Mouse (Mus musculus) limb, embryonic 11.5 days (tissue): ENCODE results near the gene Vps13c. TPM values are rescaled to one million over a fixed set of nuclear protein-coding genes. Genes with fewer than 3 reads are reported as not detected.

Experiments
- ATAC-seq: fragments of 200-750 bp; cut with Nextera tagmentation; 2 replicates; pipeline ENCODE4 v1.8.0; 2017; ENCODE audit warnings: low read depth; ENCODE audit not compliant: insufficient number of reproducible peaks, low FRiP score, low TSS enrichment
- DNase-seq: peaks from one replicate; pipeline ENCODE4 v3.0.0-alpha.2; 2015; ENCODE audit warnings: low spot score
- H3K27ac ChIP-seq: fragments of 300-500 bp; sonication (generic); replicated peaks from 2 replicates; pipeline ENCODE4 v1.5.1; 2014; ENCODE audit warnings: low read depth, mild to moderate bottlenecking, low read length
- H3K27me3 ChIP-seq: fragments of 300-500 bp; sonication (generic); 2 replicates; pipeline ENCODE4 v1.6.1; 2014; ENCODE audit warnings: mild to moderate bottlenecking, low read length, mixed read lengths; ENCODE audit not compliant: control insufficient read depth, insufficient read depth
- H3K36me3 ChIP-seq: fragments of 300-500 bp; sonication (generic); 2 replicates; pipeline ENCODE4 v1.6.1; 2014; ENCODE audit warnings: mild to moderate bottlenecking, low read length, moderate library complexity, mixed read lengths; ENCODE audit not compliant: control insufficient read depth, insufficient read depth
- H3K4me1 ChIP-seq: fragments of 300-500 bp; sonication (generic); 2 replicates; pipeline ENCODE4 v1.6.1; 2014; ENCODE audit warnings: low read length, mixed read lengths; ENCODE audit not compliant: control insufficient read depth, insufficient read depth
- H3K4me2 ChIP-seq: fragments of 300-500 bp; sonication (generic); 2 replicates; pipeline ENCODE4 v1.6.1; 2014; ENCODE audit warnings: low read depth, mild to moderate bottlenecking, moderate library complexity; ENCODE audit not compliant: severe bottlenecking
- H3K4me3 ChIP-seq: fragments of 300-500 bp; sonication (generic); 2 replicates; pipeline ENCODE4 v1.5.1; 2014; ENCODE audit warnings: low read depth, low read length
- H3K9ac ChIP-seq: fragments of 300-500 bp; sonication (generic); 2 replicates; pipeline ENCODE4 v1.6.1; 2014; ENCODE audit warnings: mild to moderate bottlenecking, low read length
- H3K9me3 ChIP-seq: fragments of 300-500 bp; sonication (generic); 2 replicates; pipeline ENCODE4 v1.6.1; 2016; ENCODE audit warnings: low read length; ENCODE audit not compliant: control insufficient read depth
- WGBS: fragments of 180-500 bp; shearing (Covaris S2); extraction: QIAGEN DNeasy Blood & Tissue Kit; methylation state at CpG from one replicate; pipeline ENCODE4 v1.1.7; 2014; 5-methylcytosine and 5-hydroxymethylcytosine counted together
- polyA plus RNA-seq: library from polyadenylated mRNA; unstranded; fragments of >200 nt; fragmentation: Nextera tagmentation; extraction: Ambion mirVana; gene quantifications from 2 replicates; pipeline ENCODE4 v1.2.1, GENCODE M21; 2014

Vps13c gene
- polyA plus RNA-seq, 1 experiment from 2014 or later, result 4.6 TPM

GRCm38 (mm10) chr9:67973451-67973850 is 133.3 kb downstream of the Vps13c start:
- H3K9me3 ChIP-seq, result no peaks in the 10 kb centered on the region
- no peak overlapping the region for H3K4me3 ChIP-seq
- 43% methylated on average over 6 of the region's 6 CpGs for WGBS
- H3K4me1 ChIP-seq, result no peaks in the 10 kb centered on the region
- H3K4me2 ChIP-seq, result no peak overlapping the region
- no peak overlapping the region for H3K9ac ChIP-seq
- no peaks in the 10 kb centered on the region for H3K36me3 ChIP-seq
- no peak overlapping the region for H3K27ac ChIP-seq
- DNase-seq (peak; percentile 51), ATAC-seq (no peak)
- no peaks in the 10 kb centered on the region for H3K27me3 ChIP-seq

- Histone ChIP-seq H3K27ac (no peak overlapping the region), H3K9me3 (no peaks in the 10 kb centered on the region), H3K4me1 (no peaks in the 10 kb centered on the region), H3K36me3 (no peaks in the 10 kb centered on the region), H3K27me3 (no peaks in the 10 kb centered on the region), H3K9ac (no peak overlapping the region), H3K4me2 (no peak overlapping the region), H3K4me3 (no peak overlapping the region)
- 94% methylated on average over 9 of the region's 9 CpGs for WGBS
- no peak for ATAC-seq
- DNase-seq, result no peak
Measured at GRCm38 (mm10) chr9:67975491-67975890, 135.3 kb downstream of the Vps13c start.

DNA sequence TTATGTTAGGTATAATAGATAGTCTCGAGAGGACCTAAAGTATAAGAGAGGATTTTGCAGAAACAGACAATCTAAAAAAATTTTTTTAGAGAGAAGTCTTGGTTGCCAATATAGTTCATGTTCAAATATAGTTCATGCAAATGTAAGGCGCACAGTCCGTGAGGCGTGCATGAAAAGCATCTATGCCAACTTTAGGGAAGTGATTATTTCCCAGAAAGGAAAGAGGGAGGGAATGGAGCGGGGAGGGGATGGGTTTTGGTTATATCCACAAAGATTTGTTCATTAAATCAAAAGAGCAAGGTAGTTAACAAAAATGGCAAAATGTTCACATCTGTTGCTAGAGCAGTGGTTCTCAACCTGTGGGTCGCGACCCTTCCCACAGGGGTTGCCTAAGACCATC is 166.4 kb downstream of the Vps13c start:
- no peaks in the 10 kb centered on the region for H3K36me3 ChIP-seq
- no peak overlapping the region for H3K9ac ChIP-seq
- no peak overlapping the region for H3K27ac ChIP-seq
- no peak overlapping the region for H3K4me3 ChIP-seq
- H3K4me1 ChIP-seq, result no peaks in the 10 kb centered on the region
- H3K4me2 ChIP-seq, result no peak overlapping the region
- 94% methylated on average over 7 of the region's 7 CpGs for WGBS
- H3K27me3 ChIP-seq, result no peaks in the 10 kb centered on the region
- ATAC-seq (no peak), DNase-seq (no peak)
- H3K9me3 ChIP-seq, result no peaks in the 10 kb centered on the region

DNA sequence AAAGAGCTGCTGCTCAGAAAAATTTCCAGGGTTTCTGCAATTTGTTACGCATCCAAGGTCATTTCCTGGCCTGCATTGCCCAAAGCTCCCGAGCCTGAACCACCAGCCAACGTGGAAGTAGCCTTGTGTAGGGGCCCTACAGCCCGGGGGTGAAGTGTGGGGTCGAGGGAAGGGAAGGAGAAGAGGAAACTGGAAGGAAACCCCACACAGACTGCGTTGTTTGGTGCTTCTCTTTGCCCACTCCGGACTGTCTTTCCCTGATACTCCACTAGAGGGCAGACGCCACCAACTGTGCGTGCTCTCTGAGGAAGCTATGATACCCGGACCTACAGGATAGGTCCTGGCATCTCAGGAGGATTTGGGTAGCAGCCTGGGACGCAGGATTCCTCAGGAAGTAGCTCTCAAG is 174.8 kb downstream of the Vps13c start:
- 11% methylated on average over 11 of the region's 11 CpGs for WGBS

DNA sequence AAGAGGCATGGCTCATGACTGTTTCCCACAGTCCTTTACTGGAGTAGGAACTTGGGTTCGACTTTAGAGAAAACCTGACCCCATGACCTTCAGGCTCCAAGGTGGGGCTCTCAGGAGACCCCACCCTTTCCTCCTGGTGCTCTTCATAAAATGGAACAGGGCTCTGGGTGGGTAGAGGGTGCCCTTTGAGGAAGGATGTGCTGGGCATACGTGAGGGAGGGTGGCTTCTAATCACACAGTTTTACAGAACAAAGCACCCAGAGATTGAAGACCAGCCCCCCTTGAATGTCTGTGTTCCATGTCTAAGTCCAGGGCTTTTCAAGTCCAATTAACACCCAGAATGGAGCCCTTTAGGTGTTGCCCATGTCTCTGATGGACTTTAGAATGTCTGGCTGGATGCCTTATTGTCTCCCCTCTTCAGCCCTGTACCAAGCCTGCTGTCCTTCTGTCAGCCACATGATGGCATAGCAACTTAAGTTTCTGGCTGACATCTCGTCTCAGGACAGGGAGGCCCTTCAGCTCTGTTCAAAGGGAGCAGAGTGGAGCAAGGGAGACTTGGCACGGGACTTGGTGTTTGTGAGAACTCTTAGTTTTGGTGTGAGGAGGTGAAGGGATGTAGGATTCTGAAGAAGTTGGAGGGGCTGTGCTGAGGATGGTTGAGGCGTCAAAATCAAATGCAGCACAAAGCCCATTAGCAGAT is 176.2 kb downstream of the Vps13c start:
- Histone ChIP-seq H3K4me3 (no peak overlapping the region), H3K4me2 (no peak overlapping the region), H3K36me3 (no peaks in the 10 kb centered on the region), H3K4me1 (no peaks in the 10 kb centered on the region), H3K9me3 (no peaks in the 10 kb centered on the region), H3K27me3 (no peaks in the 10 kb centered on the region), H3K27ac (no peak overlapping the region), H3K9ac (no peak overlapping the region)
- ATAC-seq (no peak), DNase-seq (peak; percentile 41)
- WGBS, result 56% methylated on average over 5 of the region's 5 CpGs

More for the DNA sequence above, 174.8 kb downstream of the Vps13c start:
- DNase-seq (peak; percentile 88), ATAC-seq (no peak)
- no peak overlapping the region for H3K27ac ChIP-seq
- H3K4me3 ChIP-seq, result no peak overlapping the region
- no peaks in the 10 kb centered on the region for H3K4me1 ChIP-seq
- H3K4me2 ChIP-seq, result no peak overlapping the region
- no peak overlapping the region for H3K9ac ChIP-seq
- no peaks in the 10 kb centered on the region for H3K9me3 ChIP-seq
- no peaks in the 10 kb centered on the region for H3K36me3 ChIP-seq
- H3K27me3 ChIP-seq, result no peaks in the 10 kb centered on the region

DNA sequence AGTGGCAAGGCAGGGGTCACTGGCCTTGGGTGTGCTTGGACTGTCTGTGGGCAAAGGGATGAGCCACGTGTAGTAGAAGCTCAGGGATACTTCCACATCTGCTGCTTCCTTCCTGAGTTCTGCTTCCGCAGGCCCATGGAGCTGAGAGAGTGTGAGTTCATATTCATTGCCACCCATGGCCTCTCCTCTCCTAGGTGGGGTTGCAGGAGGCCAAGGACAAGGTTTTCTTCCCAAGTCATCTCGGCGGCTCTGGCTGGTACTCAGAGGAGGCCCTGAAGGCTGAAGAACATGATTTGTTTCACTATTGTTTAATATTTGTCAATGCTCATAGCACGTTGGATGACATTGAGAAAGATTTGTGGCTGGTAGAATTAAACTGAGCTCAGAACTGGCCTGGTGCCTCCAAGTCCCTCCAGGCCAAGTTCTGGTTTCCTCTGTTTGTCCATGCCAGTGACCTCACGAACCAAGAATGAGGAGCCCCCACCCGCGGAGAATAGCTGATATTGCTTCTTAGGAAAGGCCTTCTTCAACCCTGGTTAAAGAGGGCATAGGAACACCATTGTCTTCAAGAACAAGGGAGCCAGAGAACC is 180.7 kb downstream of the Vps13c start:
- 84% methylated on average over 8 of the region's 8 CpGs for WGBS
- H3K27ac ChIP-seq, result no peak overlapping the region
- DNase-seq (no peak), ATAC-seq (no peak)
- no peaks in the 10 kb centered on the region for H3K36me3 ChIP-seq
- H3K4me1 ChIP-seq, result no peaks in the 10 kb centered on the region
- H3K4me3 ChIP-seq, result no peak overlapping the region
- no peaks in the 10 kb centered on the region for H3K27me3 ChIP-seq
- H3K4me2 ChIP-seq, result no peak overlapping the region
- no peak overlapping the region for H3K9ac ChIP-seq
- no peaks in the 10 kb centered on the region for H3K9me3 ChIP-seq

- Histone ChIP-seq H3K4me3 (no peak overlapping the region), H3K27ac (no peak overlapping the region), H3K9me3 (no peaks in the 10 kb centered on the region), H3K9ac (no peak overlapping the region), H3K36me3 (no peaks in the 10 kb centered on the region), H3K4me2 (no peak overlapping the region), H3K27me3 (no peaks in the 10 kb centered on the region), H3K4me1 (no peaks in the 10 kb centered on the region)
- ATAC-seq (no peak), DNase-seq (no peak)
- 53% methylated on average over 9 of the region's 9 CpGs for WGBS
Measured at GRCm38 (mm10) chr9:68022311-68023043, 182.3 kb downstream of the Vps13c start.

GRCm38 (mm10) chr9:68028631-68029030 is 188.4 kb downstream of the Vps13c start:
- WGBS, result 61% methylated on average over 4 of the region's 4 CpGs

More at GRCm38 (mm10) chr9:68028631-68029030, 188.4 kb downstream of the Vps13c start:
- Histone ChIP-seq H3K4me3 (no peak overlapping the region), H3K4me2 (no peak overlapping the region), H3K36me3 (no peaks in the 10 kb centered on the region), H3K4me1 (no peaks in the 10 kb centered on the region), H3K27ac (no peak overlapping the region), H3K9ac (no peak overlapping the region), H3K27me3 (no peaks in the 10 kb centered on the region), H3K9me3 (no peaks in the 10 kb centered on the region)
- DNase-seq (no peak), ATAC-seq (no peak)
